Mouse (Mus musculus): ENCODE results near the gene Kdelr2. TPM values are rescaled to one million over a fixed set of nuclear protein-coding genes. Genes with fewer than 3 reads are reported as not detected.

Kdelr2 gene
- polyA plus RNA-seq, 1 experiment from 2014 or later: 203 TPM

GRCm38 (mm10) chr5:143466891-143467669, 63.4 kb downstream of the Kdelr2 start:
- peak; percentile 10 for DNase-seq (ENCODE audit: low spot score)
- Histone ChIP-seq H3K4me3 (no peak overlapping the region), H3K36me3 (peaks cover 57% of the 10 kb centered on the region), H3K9me3 (replicated peaks) (no peaks in the 10 kb centered on the region), H3K4me1 (peaks cover 24% of the 10 kb centered on the region), H3K27me3 (ENCODE audit: low read depth, poor library complexity, severe bottlenecking) (peaks cover 10% of the 10 kb centered on the region; the same call in 1 of the 2 replicates), H3K27ac (replicated peaks) (no peak overlapping the region)
- WGBS: 93% methylated on average over 23 of the region's 23 CpGs

- 97% methylated on average over 6 of the region's 6 CpGs for WGBS
- Histone ChIP-seq H3K36me3 (peaks cover 65% of the 10 kb centered on the region), H3K27ac (replicated peaks) (no peak overlapping the region), H3K9me3 (replicated peaks) (no peaks in the 10 kb centered on the region), H3K4me3 (no peak overlapping the region), H3K27me3 (ENCODE audit: low read depth, poor library complexity, severe bottlenecking) (peaks cover 7% of the 10 kb centered on the region; the same call in 1 of the 2 replicates), H3K4me1 (peaks cover 24% of the 10 kb centered on the region)
- DNase-seq (ENCODE audit: low spot score): peak; percentile 8
Measured at GRCm38 (mm10) chr5:143467931-143468330, 64.3 kb downstream of the Kdelr2 start.

- H3K36me3 ChIP-seq: peaks cover 82% of the 10 kb centered on the region
- WGBS: 94% methylated on average over 8 of the region's 8 CpGs
- H3K9me3 ChIP-seq (replicated peaks): no peaks in the 10 kb centered on the region
- no peaks in the 10 kb centered on the region for H3K27me3 ChIP-seq (ENCODE audit: low read depth, poor library complexity, severe bottlenecking)
- peak; percentile 3 for DNase-seq (ENCODE audit: low spot score)
- no peak overlapping the region for H3K27ac ChIP-seq (replicated peaks)
- H3K4me3 ChIP-seq: no peak overlapping the region
- H3K4me1 ChIP-seq: peaks cover 14% of the 10 kb centered on the region
Measured at GRCm38 (mm10) chr5:143469628-143470027, 66.0 kb downstream of the Kdelr2 start.

GRCm38 (mm10) chr5:143470421-143471164, 67.0 kb downstream of the Kdelr2 start:
- Histone ChIP-seq H3K9me3 (replicated peaks) (no peaks in the 10 kb centered on the region), H3K4me1 (peaks cover 4% of the 10 kb centered on the region), H3K4me3 (no peak overlapping the region), H3K27ac (replicated peaks) (no peak overlapping the region), H3K27me3 (ENCODE audit: low read depth, poor library complexity, severe bottlenecking) (no peaks in the 10 kb centered on the region), H3K36me3 (peaks cover 92% of the 10 kb centered on the region)
- peak; percentile 8 for DNase-seq (ENCODE audit: low spot score)
- 91% methylated on average over 15 of the region's 15 CpGs for WGBS

GRCm38 (mm10) chr5:143471165-143471546, 67.5 kb downstream of the Kdelr2 start:
- no peaks in the 10 kb centered on the region for H3K9me3 ChIP-seq (replicated peaks)
- H3K27me3 ChIP-seq (ENCODE audit: low read depth, poor library complexity, severe bottlenecking): no peaks in the 10 kb centered on the region
- H3K27ac ChIP-seq (replicated peaks): no peak overlapping the region
- peaks cover 98% of the 10 kb centered on the region for H3K36me3 ChIP-seq
- no peaks in the 10 kb centered on the region for H3K4me1 ChIP-seq
- WGBS: 95% methylated on average over 3 of the region's 3 CpGs
- H3K4me3 ChIP-seq: no peak overlapping the region
- DNase-seq (ENCODE audit: low spot score): peak; percentile 7

Other genes with a start within 250 kb of the Kdelr2 start
- gene Rbak, start 223.1 kb upstream of the Kdelr2 start, polyA plus RNA-seq (2016; fragmentation: Nextera tagmentation; extraction: Ambion mirVana): 13.4 and 15.6 TPM in 2 replicates
- gene Spdye4b, start 222.8 kb upstream of the Kdelr2 start, polyA plus RNA-seq (2016; fragmentation: Nextera tagmentation; extraction: Ambion mirVana): not detected in 2 replicates
- gene Spdye4a, start 176.9 kb upstream of the Kdelr2 start, polyA plus RNA-seq (2016; fragmentation: Nextera tagmentation; extraction: Ambion mirVana): not detected in 2 replicates
- gene Zfp12, start 168.7 kb upstream of the Kdelr2 start, polyA plus RNA-seq (2016; fragmentation: Nextera tagmentation; extraction: Ambion mirVana): 20.8 and 21.3 TPM in 2 replicates
- gene Zfp316, start 133.8 kb upstream of the Kdelr2 start, polyA plus RNA-seq (2016; fragmentation: Nextera tagmentation; extraction: Ambion mirVana): 4.2 and 5.2 TPM in 2 replicates
- gene Zfp853, start 110.2 kb upstream of the Kdelr2 start, polyA plus RNA-seq (2016; fragmentation: Nextera tagmentation; extraction: Ambion mirVana): not detected in 2 replicates
- 59.2 and 61.7 TPM in 2 replicates for gene E130309D02Rik, start 88.5 kb upstream of the Kdelr2 start, polyA plus RNA-seq (2016; fragmentation: Nextera tagmentation; extraction: Ambion mirVana)
- gene Zdhhc4, start 74.6 kb upstream of the Kdelr2 start, polyA plus RNA-seq (2016; fragmentation: Nextera tagmentation; extraction: Ambion mirVana): 64.8 and 72.9 TPM in 2 replicates
- 0.05 and 0.14 TPM in 2 replicates for gene Grid2ip, start 46.5 kb upstream of the Kdelr2 start, polyA plus RNA-seq (2016; fragmentation: Nextera tagmentation; extraction: Ambion mirVana)
- 15.0 and 15.2 TPM in 2 replicates for gene Daglb, start 60.7 kb downstream of the Kdelr2 start, polyA plus RNA-seq (2016; fragmentation: Nextera tagmentation; extraction: Ambion mirVana)
- gene Rac1, start 124.2 kb downstream of the Kdelr2 start, polyA plus RNA-seq (2016; fragmentation: Nextera tagmentation; extraction: Ambion mirVana): 378 and 386 TPM in 2 replicates
- gene Cyth3, start 218.6 kb downstream of the Kdelr2 start, polyA plus RNA-seq (2016; fragmentation: Nextera tagmentation; extraction: Ambion mirVana): 28.1 and 31.7 TPM in 2 replicates

Data from midbrain, embryonic 10.5 days (tissue).